Mouse (Mus musculus): ENCODE results near the gene Tmtc3. TPM values are rescaled to one million over a fixed set of nuclear protein-coding genes. Genes with fewer than 3 reads are reported as not detected.

The Tmtc3 gene
- 17.4 and 19.1 TPM in 2 replicates for polyA plus RNA-seq (2016; fragmentation: Nextera tagmentation; extraction: Ambion mirVana)

DNA sequence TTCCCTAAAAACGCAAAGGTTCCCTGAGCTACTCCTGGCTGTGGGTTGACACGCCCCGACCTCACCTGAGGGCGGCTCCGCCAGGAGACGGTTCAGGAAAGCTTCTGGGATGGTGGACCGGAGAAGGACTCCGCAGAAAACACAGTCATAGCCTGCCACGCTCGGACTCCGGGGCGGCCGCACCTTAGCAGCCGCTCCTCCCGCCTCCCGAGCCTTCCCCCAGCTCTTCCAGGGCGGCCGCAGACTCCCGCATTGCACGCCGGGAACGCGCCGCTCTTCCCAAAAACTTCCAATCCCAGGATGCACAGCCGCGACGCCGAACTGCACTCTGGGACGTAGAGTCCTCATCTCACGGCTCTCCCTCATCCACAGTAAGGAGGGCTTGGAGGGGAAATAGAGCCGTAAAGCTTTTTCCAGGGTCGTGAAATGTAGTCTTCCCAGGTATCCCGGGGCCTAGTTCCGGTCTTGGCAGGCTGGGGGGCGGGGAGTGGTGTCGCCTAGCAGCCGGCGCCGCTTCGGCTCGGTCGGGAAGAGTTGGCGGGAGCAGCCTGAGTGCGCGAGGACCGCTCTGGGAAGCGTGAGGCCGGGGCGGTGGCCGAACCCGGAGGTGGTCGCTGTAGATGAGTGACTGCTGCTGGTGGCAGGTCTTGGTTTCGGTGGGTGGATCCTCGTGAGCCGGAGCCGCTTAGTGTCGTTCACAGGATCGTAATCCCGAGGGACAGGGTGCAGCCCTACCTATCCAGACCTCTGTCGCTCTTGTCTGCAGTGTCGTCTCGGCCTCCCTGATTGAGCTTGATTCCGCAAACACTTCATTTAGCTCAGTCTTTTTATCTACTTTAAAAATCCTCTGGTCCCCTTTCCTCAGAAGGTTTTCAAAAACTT lies at the start of gene Tmtc3, which contains the start of gene Cep290:
Gene Tmtc3, minus strand, starts transcription at position 254 of the 882 bp plus-strand sequence.
Gene Cep290, plus strand, starts transcription at position 462 of the 882 bp plus-strand sequence.
- H3K9me3 ChIP-seq (replicated peaks) = no peaks in the 10 kb centered on the region
- H3K4me1 ChIP-seq = peaks cover 17% of the 10 kb centered on the region
- no peaks in the 10 kb centered on the region for H3K27me3 ChIP-seq (ENCODE audit: low read depth, poor library complexity, severe bottlenecking)
- peak; percentile 94 for DNase-seq (ENCODE audit: low spot score)
- H3K36me3 ChIP-seq = 0 out of 2 replicates have a peak, but pooled peaks cover 5% of the 10 kb centered on the region
- H3K27ac ChIP-seq (replicated peaks) = peak within 1 kb of the TSS; percentile 88
- under 1% methylated on average over 63 of the region's 63 CpGs for WGBS
- peak within 1 kb of the TSS; percentile 81 for H3K4me3 ChIP-seq

GRCm38 (mm10) chr10:100524499-100525390 lies 37.6 kb upstream of the Tmtc3 start:
- DNase-seq (ENCODE audit: low spot score) = no peak
- Histone ChIP-seq H3K4me3 (no peak overlapping the region), H3K4me1 (no peaks in the 10 kb centered on the region), H3K27me3 (ENCODE audit: low read depth, poor library complexity, severe bottlenecking) (no peaks in the 10 kb centered on the region), H3K36me3 (peaks cover 10% of the 10 kb centered on the region), H3K9me3 (replicated peaks) (peaks cover 3% of the 10 kb centered on the region; the same call in 1 of the 2 replicates), H3K27ac (replicated peaks) (no peak overlapping the region)
- WGBS = 89% methylated on average over 9 of the region's 9 CpGs

DNA sequence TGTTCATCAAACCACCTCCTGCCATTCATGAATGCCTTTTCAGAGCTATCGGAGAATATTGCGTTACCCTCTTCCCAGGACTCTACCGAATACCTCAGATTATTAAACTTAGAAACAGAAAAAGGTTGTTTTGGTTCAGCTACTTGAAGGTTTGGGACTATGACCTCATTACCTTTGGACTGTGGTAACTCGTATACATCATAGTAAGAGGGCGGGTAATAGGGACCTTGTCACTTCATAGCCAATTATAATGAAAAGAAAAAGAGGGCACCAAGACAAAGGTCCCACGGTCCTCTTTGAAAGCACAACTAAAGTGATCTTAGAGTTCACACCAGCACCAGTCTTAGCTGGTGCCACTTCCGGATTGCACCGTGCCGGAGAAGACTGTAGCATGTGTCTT lies 35.2 kb upstream of the Tmtc3 start:
- no peak for DNase-seq (ENCODE audit: low spot score)
- H3K4me3 ChIP-seq = no peak overlapping the region
- H3K36me3 ChIP-seq = peaks cover 19% of the 10 kb centered on the region
- H3K27ac ChIP-seq (replicated peaks) = no peak overlapping the region
- no peaks in the 10 kb centered on the region for H3K27me3 ChIP-seq (ENCODE audit: low read depth, poor library complexity, severe bottlenecking)
- WGBS = 91% methylated on average over 9 of the region's 9 CpGs
- H3K4me1 ChIP-seq = no peaks in the 10 kb centered on the region
- H3K9me3 ChIP-seq (replicated peaks) = peaks cover 3% of the 10 kb centered on the region; the same call in 1 of the 2 replicates

- 94% methylated on average over 4 of the region's 4 CpGs for WGBS
- Histone ChIP-seq H3K27ac (replicated peaks) (no peak overlapping the region), H3K36me3 (peaks cover 19% of the 10 kb centered on the region), H3K9me3 (replicated peaks) (peaks cover 3% of the 10 kb centered on the region; the same call in 1 of the 2 replicates), H3K4me3 (no peak overlapping the region), H3K27me3 (ENCODE audit: low read depth, poor library complexity, severe bottlenecking) (no peaks in the 10 kb centered on the region), H3K4me1 (no peaks in the 10 kb centered on the region)
- no peak for DNase-seq (ENCODE audit: low spot score)
Measured at GRCm38 (mm10) chr10:100521617-100522016, 34.5 kb upstream of the Tmtc3 start.

- Histone ChIP-seq H3K27me3 (ENCODE audit: low read depth, poor library complexity, severe bottlenecking) (no peaks in the 10 kb centered on the region), H3K4me1 (no peaks in the 10 kb centered on the region), H3K9me3 (replicated peaks) (no peaks in the 10 kb centered on the region), H3K36me3 (peaks cover 30% of the 10 kb centered on the region), H3K4me3 (no peak overlapping the region), H3K27ac (replicated peaks) (no peak overlapping the region)
- no peak for DNase-seq (ENCODE audit: low spot score)
- 97% methylated on average over 1 of the region's 1 CpGs for WGBS
Measured at GRCm38 (mm10) chr10:100508170-100508569, 21.0 kb upstream of the Tmtc3 start.

- Histone ChIP-seq H3K27me3 (ENCODE audit: low read depth, poor library complexity, severe bottlenecking) (no peaks in the 10 kb centered on the region), H3K27ac (replicated peaks) (no peak overlapping the region), H3K36me3 (peaks cover 71% of the 10 kb centered on the region), H3K4me1 (no peaks in the 10 kb centered on the region), H3K9me3 (replicated peaks) (no peaks in the 10 kb centered on the region), H3K4me3 (no peak overlapping the region)
- DNase-seq (ENCODE audit: low spot score) = no peak
- whole genome bisulfite sequencing = 90% methylated on average over 3 of the region's 3 CpGs
Measured at GRCm38 (mm10) chr10:100498309-100498708, 11.2 kb upstream of the Tmtc3 start.

DNA sequence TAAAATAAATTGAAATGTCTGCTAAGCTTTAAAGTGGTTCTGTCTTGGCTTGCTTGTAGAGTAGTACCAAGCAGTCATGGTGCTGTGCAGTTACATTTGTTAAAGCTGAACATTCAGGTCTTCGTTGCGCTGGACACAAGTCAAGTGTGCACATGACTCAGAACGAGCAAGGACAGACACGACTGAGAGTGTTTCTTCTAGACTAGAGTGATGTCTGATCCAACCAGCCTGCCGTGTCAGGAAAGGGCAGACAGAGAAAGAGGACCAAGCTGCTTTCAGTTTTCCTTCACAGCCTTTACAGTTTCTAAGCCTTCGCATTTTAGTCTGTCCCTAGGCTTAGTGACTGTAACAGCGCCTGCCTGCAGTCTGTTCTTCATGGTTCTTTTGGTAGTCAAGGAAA lies 4.8 kb upstream of the Tmtc3 start:
- H3K36me3 ChIP-seq = peaks cover 28% of the 10 kb centered on the region
- H3K27me3 ChIP-seq (ENCODE audit: low read depth, poor library complexity, severe bottlenecking) = no peaks in the 10 kb centered on the region
- WGBS = 96% methylated on average over 7 of the region's 7 CpGs
- no peak overlapping the region for H3K4me3 ChIP-seq
- H3K27ac ChIP-seq (replicated peaks) = no peak overlapping the region
- DNase-seq (ENCODE audit: low spot score) = no peak
- peaks cover 6% of the 10 kb centered on the region for H3K4me1 ChIP-seq
- no peaks in the 10 kb centered on the region for H3K9me3 ChIP-seq (replicated peaks)

GRCm38 (mm10) chr10:100486701-100487096 lies 451 bp downstream of the Tmtc3 start:
- 0% methylated on average over 13 of the region's 13 CpGs for WGBS
- Histone ChIP-seq H3K4me3 (peak overlapping the region; percentile 81), H3K4me1 (peaks cover 17% of the 10 kb centered on the region), H3K36me3 (0 out of 2 replicates have a peak, but pooled peaks cover 5% of the 10 kb centered on the region), H3K27me3 (ENCODE audit: low read depth, poor library complexity, severe bottlenecking) (no peaks in the 10 kb centered on the region), H3K27ac (replicated peaks) (peak overlapping the region; percentile 88), H3K9me3 (replicated peaks) (no peaks in the 10 kb centered on the region)
- no peak for DNase-seq (ENCODE audit: low spot score)

DNA sequence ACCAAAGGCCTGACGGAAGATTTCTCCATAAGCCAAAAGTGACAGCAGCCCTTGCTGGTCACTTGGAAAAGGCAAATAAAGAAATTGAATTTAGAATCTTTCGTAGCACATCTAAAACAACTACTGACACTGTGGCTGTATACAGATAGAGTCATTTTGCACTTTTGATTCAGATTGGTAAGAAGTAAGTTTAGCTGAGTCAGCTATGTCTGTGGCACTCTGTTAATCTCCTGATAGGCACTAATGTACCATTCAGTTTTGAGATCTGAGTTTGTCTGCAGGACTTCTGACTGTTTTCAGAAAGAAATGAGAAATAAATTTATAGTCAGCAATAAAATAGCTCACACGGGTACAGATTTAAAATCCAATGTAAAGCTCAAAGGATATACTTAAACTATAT lies 7.6 kb downstream of the Tmtc3 start:
- no peaks in the 10 kb centered on the region for H3K27me3 ChIP-seq (ENCODE audit: low read depth, poor library complexity, severe bottlenecking)
- peaks cover 21% of the 10 kb centered on the region for H3K36me3 ChIP-seq
- H3K27ac ChIP-seq (replicated peaks) = no peak overlapping the region
- no peaks in the 10 kb centered on the region for H3K9me3 ChIP-seq (replicated peaks)
- DNase-seq (ENCODE audit: low spot score) = no peak
- no peak overlapping the region for H3K4me3 ChIP-seq
- WGBS = 93% methylated on average over 3 of the region's 3 CpGs
- no peaks in the 10 kb centered on the region for H3K4me1 ChIP-seq

DNA sequence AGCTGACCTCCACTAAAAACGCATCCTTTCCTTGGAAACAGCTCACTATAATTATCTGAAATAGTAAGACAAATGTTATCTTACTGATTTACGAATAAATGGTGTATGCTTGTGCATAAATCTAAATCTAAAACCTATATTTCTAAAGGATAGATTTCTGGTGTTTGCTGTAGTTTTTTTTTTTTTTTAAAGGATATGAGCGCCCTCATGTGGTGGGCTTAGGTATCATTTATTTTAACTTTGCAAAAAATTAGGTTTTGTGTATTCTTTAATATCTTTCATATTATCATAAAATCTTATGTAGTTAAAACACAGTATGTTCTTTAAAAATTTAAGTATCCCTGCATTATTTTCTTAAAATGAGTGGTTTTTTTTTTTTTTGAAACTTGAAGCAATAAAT lies 12.1 kb downstream of the Tmtc3 start:
- Histone ChIP-seq H3K27me3 (ENCODE audit: low read depth, poor library complexity, severe bottlenecking) (no peaks in the 10 kb centered on the region), H3K4me3 (no peak overlapping the region), H3K9me3 (replicated peaks) (no peaks in the 10 kb centered on the region), H3K36me3 (peaks cover 45% of the 10 kb centered on the region), H3K27ac (replicated peaks) (no peak overlapping the region), H3K4me1 (no peaks in the 10 kb centered on the region)
- 59% methylated on average over 3 of the region's 3 CpGs for WGBS
- DNase-seq (ENCODE audit: low spot score) = no peak

DNA sequence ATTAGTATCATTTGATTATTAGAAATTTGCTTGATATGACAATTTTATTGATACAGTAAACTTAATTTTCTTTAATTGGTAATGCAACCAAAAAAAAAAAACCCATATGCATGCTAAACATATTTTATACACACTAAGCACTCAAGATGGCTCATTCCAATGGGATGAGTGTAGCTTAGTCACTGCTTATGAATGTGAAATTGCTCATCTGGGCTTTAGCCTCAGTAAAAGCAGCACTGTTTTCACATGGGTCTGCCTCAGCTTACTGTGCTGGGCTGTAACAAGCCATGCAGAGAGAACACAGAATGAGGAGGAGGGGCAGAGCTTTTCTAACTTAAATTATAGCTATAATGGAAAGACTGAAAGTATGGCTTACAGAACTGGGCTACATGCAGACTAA lies 26.6 kb downstream of the Tmtc3 start:
- H3K36me3 ChIP-seq = peaks cover 61% of the 10 kb centered on the region

GRCm38 (mm10) chr10:100449394-100449793 lies 37.8 kb downstream of the Tmtc3 start:
- Histone ChIP-seq H3K4me1 (no peaks in the 10 kb centered on the region), H3K9me3 (replicated peaks) (no peaks in the 10 kb centered on the region), H3K4me3 (no peak overlapping the region), H3K27me3 (ENCODE audit: low read depth, poor library complexity, severe bottlenecking) (no peaks in the 10 kb centered on the region), H3K36me3 (peaks cover 39% of the 10 kb centered on the region), H3K27ac (replicated peaks) (no peak overlapping the region)
- DNase-seq (ENCODE audit: low spot score) = no peak

More for the DNA sequence above, 26.6 kb downstream of the Tmtc3 start:
- Histone ChIP-seq H3K4me1 (no peaks in the 10 kb centered on the region), H3K27me3 (ENCODE audit: low read depth, poor library complexity, severe bottlenecking) (no peaks in the 10 kb centered on the region), H3K27ac (replicated peaks) (no peak overlapping the region), H3K9me3 (replicated peaks) (no peaks in the 10 kb centered on the region), H3K4me3 (no peak overlapping the region)
- DNase-seq (ENCODE audit: low spot score) = no peak

Measured in midbrain, embryonic 10.5 days (tissue).